Mouse (Mus musculus) neural tube, embryonic 15.5 days (tissue): Measurements from ENCODE around the gene Supt16. TPM values are rescaled to one million over a fixed set of nuclear protein-coding genes. Genes with fewer than 3 reads are reported as not detected.

Source experiments
- ATAC-seq: fragments of 200-750 bp; cut with Nextera tagmentation; 2 replicates; pipeline ENCODE4 v1.8.0; 2017; ENCODE audit warnings: mild to moderate bottlenecking, moderate TSS enrichment, moderate library complexity; ENCODE audit not compliant: low FRiP score
- H3K27ac ChIP-seq: fragments of 300-500 bp; sonication (generic); replicated peaks from 2 replicates; pipeline ENCODE4 v1.5.1; 2015; ENCODE audit warnings: mild to moderate bottlenecking, inconsistent platforms
- H3K27me3 ChIP-seq: fragments of 300-500 bp; sonication (generic); replicated peaks from 2 replicates; pipeline ENCODE4 v1.6.1; 2015; ENCODE audit warnings: inconsistent platforms
- H3K36me3 ChIP-seq: fragments of 300-500 bp; sonication (generic); 2 replicates; pipeline ENCODE4 v1.6.1; 2015; ENCODE audit warnings: inconsistent platforms
- H3K4me1 ChIP-seq: fragments of 300-500 bp; sonication (generic); 2 replicates; pipeline ENCODE4 v1.6.1; 2015; ENCODE audit warnings: inconsistent platforms
- H3K4me2 ChIP-seq: fragments of 300-500 bp; sonication (generic); 2 replicates; pipeline ENCODE4 v1.6.1; 2015; ENCODE audit warnings: inconsistent platforms, mild to moderate bottlenecking, moderate library complexity
- H3K4me3 ChIP-seq: fragments of 300-500 bp; sonication (generic); replicated peaks from 2 replicates; pipeline ENCODE4 v1.5.1; 2015; ENCODE audit warnings: mild to moderate bottlenecking, inconsistent platforms
- H3K9ac ChIP-seq: fragments of 300-500 bp; sonication (generic); replicated peaks from 2 replicates; pipeline ENCODE4 v1.6.1; 2015; ENCODE audit warnings: mild to moderate bottlenecking, inconsistent platforms
- H3K9me3 ChIP-seq: fragments of 300-500 bp; sonication (generic); replicated peaks from 2 replicates; pipeline ENCODE4 v1.6.1; 2016; ENCODE audit warnings: inconsistent platforms
- WGBS: fragments of 180-500 bp; shearing (Covaris S2); methylation state at CpG from one replicate; pipeline ENCODE4 v1.1.7; 2015; ENCODE audit warnings: mixed read lengths; 5-methylcytosine and 5-hydroxymethylcytosine counted together
- polyA plus RNA-seq: library from polyadenylated mRNA; unstranded; fragments of >200 nt; fragmentation: Nextera tagmentation; extraction: Ambion mirVana; gene quantifications from 2 replicates; pipeline ENCODE4 v1.2.1, GENCODE M21; 2015

Supt16 gene
- polyA plus RNA-seq, 1 experiment from 2014 or later, result 36.8 TPM

- H3K4me2 ChIP-seq, result no peak overlapping the region
- H3K4me3 ChIP-seq, result no peak overlapping the region
- H3K9ac ChIP-seq, result no peak overlapping the region
- H3K4me1 ChIP-seq, result no peaks in the 10 kb centered on the region
- H3K9me3 ChIP-seq, result no peaks in the 10 kb centered on the region
- H3K36me3 ChIP-seq, result no peaks in the 10 kb centered on the region
- no peak overlapping the region for H3K27ac ChIP-seq
- H3K27me3 ChIP-seq, result no peaks in the 10 kb centered on the region
- WGBS, result 89% methylated on average over 4 of the region's 4 CpGs
- ATAC-seq, result no peak
Measured at GRCm38 (mm10) chr14:52144165-52144564, 53.1 kb downstream of the Supt16 start.

- H3K27ac ChIP-seq, result no peak overlapping the region
- H3K27me3 ChIP-seq, result no peaks in the 10 kb centered on the region
- H3K4me1 ChIP-seq, result no peaks in the 10 kb centered on the region
- no peaks in the 10 kb centered on the region for H3K36me3 ChIP-seq
- no peak for ATAC-seq
- H3K4me2 ChIP-seq, result 0 out of 2 replicates have a peak overlapping the region, but pooled peaks have one; percentile 21
- H3K9ac ChIP-seq, result no peak overlapping the region
- no peaks in the 10 kb centered on the region for H3K9me3 ChIP-seq
- no peak overlapping the region for H3K4me3 ChIP-seq
- WGBS, result 78% methylated on average over 16 of the region's 16 CpGs
Measured at GRCm38 (mm10) chr14:52141445-52142127, 55.6 kb downstream of the Supt16 start.

DNA sequence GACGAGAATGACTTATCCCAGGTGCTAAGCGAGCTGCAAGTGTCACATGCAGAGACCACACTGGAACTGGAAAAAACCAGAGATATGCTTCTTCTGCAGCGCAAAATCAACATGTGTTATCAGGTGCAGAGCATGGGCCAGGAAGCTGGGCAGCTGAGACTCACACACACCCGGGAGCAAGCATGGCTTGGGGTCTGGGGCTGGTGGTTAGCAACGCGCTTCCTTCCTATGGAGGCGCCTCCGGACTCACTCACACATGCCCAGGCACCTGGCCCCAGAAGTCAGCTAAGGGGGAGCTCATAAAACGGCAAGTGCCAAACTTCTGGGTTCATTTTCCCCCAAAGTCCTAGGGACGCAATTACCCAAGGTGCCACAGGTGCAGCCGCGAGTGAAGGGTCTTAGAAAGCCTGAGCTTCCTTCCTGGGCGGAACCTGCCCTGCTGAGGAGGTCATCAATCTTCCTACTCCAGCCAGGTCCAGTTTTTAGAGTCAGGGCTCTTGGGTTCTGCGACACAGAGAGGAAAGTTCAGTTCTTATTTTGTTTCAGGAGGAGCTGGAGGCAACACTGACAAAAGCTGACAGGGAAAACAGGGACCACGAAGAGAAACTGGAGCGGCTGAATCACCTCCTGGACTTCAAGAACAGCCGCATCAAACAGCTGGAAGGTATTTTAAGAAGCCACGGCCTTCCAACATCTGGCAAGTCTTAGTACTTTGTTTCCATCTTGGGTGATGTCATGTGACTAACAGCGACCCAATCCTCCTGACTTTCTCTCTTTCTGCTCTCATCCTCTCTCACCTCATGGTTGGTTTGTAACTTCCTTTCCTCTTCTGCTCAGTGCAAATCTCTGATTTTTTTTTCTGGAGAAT, 56.4 kb downstream of the Supt16 start:
- no peak overlapping the region for H3K27ac ChIP-seq
- H3K9me3 ChIP-seq, result no peaks in the 10 kb centered on the region
- WGBS, result 56% methylated on average over 19 of the region's 19 CpGs
- H3K4me3 ChIP-seq, result no peak overlapping the region
- ATAC-seq, result no peak
- H3K27me3 ChIP-seq, result no peaks in the 10 kb centered on the region
- no peaks in the 10 kb centered on the region for H3K4me1 ChIP-seq
- peak overlapping the region; percentile 21; the same call in 1 of the 2 replicates for H3K4me2 ChIP-seq
- H3K36me3 ChIP-seq, result no peaks in the 10 kb centered on the region
- H3K9ac ChIP-seq, result no peak overlapping the region

DNA sequence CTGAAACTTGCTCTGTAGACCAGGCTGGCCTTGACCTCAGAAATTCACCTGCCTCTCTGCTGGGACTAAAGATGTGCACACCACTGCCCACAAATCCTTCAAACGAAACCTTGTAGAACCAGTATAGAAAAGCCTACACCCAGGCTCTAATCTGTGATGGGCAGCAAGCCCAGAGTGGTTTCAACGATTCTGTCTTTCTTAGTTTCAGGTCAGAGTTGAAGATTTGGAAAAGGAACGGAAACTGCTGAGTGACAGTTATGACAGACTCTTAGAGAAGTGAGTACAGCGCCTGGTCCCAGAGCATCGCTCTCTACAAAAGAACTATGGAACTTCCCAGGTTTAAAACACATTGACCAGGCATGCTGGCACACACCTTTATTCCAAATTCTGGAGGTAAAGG, 63.6 kb downstream of the Supt16 start:
- Histone ChIP-seq H3K9me3 (no peaks in the 10 kb centered on the region), H3K4me2 (no peak overlapping the region), H3K27ac (no peak overlapping the region), H3K9ac (no peak overlapping the region), H3K36me3 (no peaks in the 10 kb centered on the region), H3K4me1 (no peaks in the 10 kb centered on the region), H3K4me3 (no peak overlapping the region), H3K27me3 (no peaks in the 10 kb centered on the region)
- no peak for ATAC-seq
- 88% methylated on average over 5 of the region's 5 CpGs for WGBS

DNA sequence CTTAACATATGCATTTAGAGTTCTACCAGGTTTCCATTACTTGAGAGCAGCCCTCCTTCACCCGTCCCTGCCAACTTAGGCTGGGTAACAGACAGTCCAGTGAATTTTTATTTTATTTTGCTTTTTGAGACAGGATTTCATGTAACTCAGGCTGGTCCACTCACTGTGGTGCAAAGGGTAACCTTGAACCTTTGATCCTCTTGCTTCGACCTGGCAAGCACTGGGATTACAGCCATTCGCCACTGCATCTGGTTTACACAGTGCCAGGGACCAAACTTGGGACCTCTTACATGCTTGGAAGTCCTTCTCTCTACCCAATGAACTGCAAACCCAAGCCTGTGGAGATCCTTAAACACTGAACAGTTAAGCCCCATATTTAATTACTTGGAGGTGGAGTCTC, 72.6 kb downstream of the Supt16 start:
- Histone ChIP-seq H3K4me1 (peaks cover 4% of the 10 kb centered on the region), H3K4me3 (no peak overlapping the region), H3K36me3 (no peaks in the 10 kb centered on the region), H3K4me2 (no peak overlapping the region), H3K27ac (no peak overlapping the region), H3K27me3 (peaks cover 3% of the 10 kb centered on the region; the same call in 1 of the 2 replicates), H3K9me3 (no peaks in the 10 kb centered on the region), H3K9ac (no peak overlapping the region)
- ATAC-seq, result no peak
- WGBS, result 96% methylated on average over 3 of the region's 3 CpGs

- Histone ChIP-seq H3K4me1 (peaks cover 8% of the 10 kb centered on the region), H3K27ac (no peak overlapping the region), H3K4me2 (no peak overlapping the region), H3K9me3 (no peaks in the 10 kb centered on the region), H3K27me3 (peaks cover 3% of the 10 kb centered on the region; the same call in 1 of the 2 replicates), H3K9ac (no peak overlapping the region), H3K4me3 (no peak overlapping the region), H3K36me3 (no peaks in the 10 kb centered on the region)
- ATAC-seq, result no peak
- 25% methylated on average over 4 of the region's 4 CpGs for WGBS
Measured at GRCm38 (mm10) chr14:52123918-52124317, 73.3 kb downstream of the Supt16 start.

DNA sequence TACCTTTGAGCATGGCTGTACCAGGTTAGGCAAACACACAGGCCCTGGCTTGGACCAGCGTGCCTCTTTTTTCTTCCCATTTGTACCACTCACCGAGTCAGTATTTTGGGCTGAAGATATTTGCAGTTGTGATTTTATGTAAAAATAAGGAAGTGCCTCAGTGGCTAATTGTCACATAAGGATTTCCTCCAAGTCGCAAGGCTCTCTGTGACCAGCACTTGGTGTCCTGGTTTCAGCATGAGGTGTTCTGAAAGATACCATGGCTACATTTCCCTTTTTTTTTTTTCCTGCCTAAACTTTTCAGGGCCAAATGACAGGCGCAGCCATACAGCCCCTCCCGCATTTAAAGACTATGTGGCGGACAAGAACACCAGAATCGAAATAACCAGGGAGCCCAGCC, 77.0 kb downstream of the Supt16 start:
- Histone ChIP-seq H3K4me3 (peak overlapping the region; percentile 53), H3K9ac (peak overlapping the region; percentile 71; the same call in 1 of the 2 replicates), H3K4me1 (peaks cover 14% of the 10 kb centered on the region), H3K9me3 (no peaks in the 10 kb centered on the region), H3K4me2 (peak overlapping the region; percentile 86), H3K27ac (0 out of 2 replicates have a peak overlapping the region, but pooled peaks have one; percentile 83), H3K27me3 (peaks cover 3% of the 10 kb centered on the region; the same call in 1 of the 2 replicates), H3K36me3 (no peaks in the 10 kb centered on the region)
- WGBS, result 66% methylated on average over 7 of the region's 7 CpGs
- ATAC-seq, result no peak

GRCm38 (mm10) chr14:52118823-52119608, 78.2 kb downstream of the Supt16 start:
- Histone ChIP-seq H3K4me2 (peak overlapping the region; percentile 86), H3K36me3 (no peaks in the 10 kb centered on the region), H3K9ac (peak overlapping the region; percentile 71), H3K9me3 (no peaks in the 10 kb centered on the region), H3K4me1 (peaks cover 14% of the 10 kb centered on the region), H3K27ac (peak overlapping the region; percentile 83), H3K27me3 (peaks cover 3% of the 10 kb centered on the region; the same call in 1 of the 2 replicates), H3K4me3 (peak overlapping the region; percentile 53)
- under 1% methylated on average over 38 of the region's 38 CpGs for WGBS
- ATAC-seq, result peak; percentile 88

GRCm38 (mm10) chr14:52118456-52118822, 78.8 kb downstream of the Supt16 start:
- Histone ChIP-seq H3K9me3 (no peaks in the 10 kb centered on the region), H3K36me3 (no peaks in the 10 kb centered on the region), H3K4me2 (peak overlapping the region; percentile 86), H3K4me3 (peak overlapping the region; percentile 53), H3K27ac (peak overlapping the region; percentile 83), H3K4me1 (peaks cover 14% of the 10 kb centered on the region), H3K27me3 (peaks cover 3% of the 10 kb centered on the region; the same call in 1 of the 2 replicates), H3K9ac (peak overlapping the region; percentile 71)
- ATAC-seq, result peak; percentile 12; the same call in 1 of the 2 replicates
- 19% methylated on average over 8 of the region's 8 CpGs for WGBS

GRCm38 (mm10) chr14:52117241-52117640, 80.0 kb downstream of the Supt16 start:
- H3K27me3 ChIP-seq, result no peaks in the 10 kb centered on the region
- H3K27ac ChIP-seq, result no peak overlapping the region
- no peaks in the 10 kb centered on the region for H3K9me3 ChIP-seq
- no peak overlapping the region for H3K9ac ChIP-seq
- no peak overlapping the region for H3K4me3 ChIP-seq
- peaks cover 14% of the 10 kb centered on the region for H3K4me1 ChIP-seq
- WGBS, result 95% methylated on average over 5 of the region's 5 CpGs
- H3K4me2 ChIP-seq, result no peak overlapping the region
- no peaks in the 10 kb centered on the region for H3K36me3 ChIP-seq
- ATAC-seq, result no peak

DNA sequence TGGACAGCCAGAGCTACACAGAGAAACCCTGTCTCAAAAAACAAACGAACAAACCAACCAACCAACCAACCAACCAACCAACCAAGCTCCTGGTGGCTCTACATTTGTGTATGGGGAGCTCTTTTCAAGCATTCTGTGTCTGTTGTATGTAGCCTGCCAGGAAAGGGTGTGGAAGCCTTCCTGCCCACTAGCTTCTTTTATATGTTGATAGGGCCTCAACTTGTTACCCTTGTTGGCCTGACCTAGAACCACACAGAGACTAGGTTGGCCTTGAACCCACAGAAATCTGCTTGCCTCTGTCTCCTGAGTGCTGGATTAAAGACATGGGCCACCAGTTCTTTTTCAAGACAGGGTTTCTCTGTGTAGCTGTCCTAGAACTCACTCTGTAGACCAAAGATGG, 83.1 kb downstream of the Supt16 start:
- WGBS, result 69% methylated on average over 1 of the region's 1 CpGs
- H3K36me3 ChIP-seq, result no peaks in the 10 kb centered on the region
- no peaks in the 10 kb centered on the region for H3K27me3 ChIP-seq
- H3K27ac ChIP-seq, result no peak overlapping the region
- H3K4me3 ChIP-seq, result no peak overlapping the region
- H3K9me3 ChIP-seq, result no peaks in the 10 kb centered on the region
- peaks cover 8% of the 10 kb centered on the region; the same call in 1 of the 2 replicates for H3K4me1 ChIP-seq
- H3K4me2 ChIP-seq, result no peak overlapping the region
- no peak for ATAC-seq
- H3K9ac ChIP-seq, result no peak overlapping the region
